Mouse (Mus musculus): Measurements from ENCODE around the gene Nfkb2.

The Nfkb2 gene

DNA sequence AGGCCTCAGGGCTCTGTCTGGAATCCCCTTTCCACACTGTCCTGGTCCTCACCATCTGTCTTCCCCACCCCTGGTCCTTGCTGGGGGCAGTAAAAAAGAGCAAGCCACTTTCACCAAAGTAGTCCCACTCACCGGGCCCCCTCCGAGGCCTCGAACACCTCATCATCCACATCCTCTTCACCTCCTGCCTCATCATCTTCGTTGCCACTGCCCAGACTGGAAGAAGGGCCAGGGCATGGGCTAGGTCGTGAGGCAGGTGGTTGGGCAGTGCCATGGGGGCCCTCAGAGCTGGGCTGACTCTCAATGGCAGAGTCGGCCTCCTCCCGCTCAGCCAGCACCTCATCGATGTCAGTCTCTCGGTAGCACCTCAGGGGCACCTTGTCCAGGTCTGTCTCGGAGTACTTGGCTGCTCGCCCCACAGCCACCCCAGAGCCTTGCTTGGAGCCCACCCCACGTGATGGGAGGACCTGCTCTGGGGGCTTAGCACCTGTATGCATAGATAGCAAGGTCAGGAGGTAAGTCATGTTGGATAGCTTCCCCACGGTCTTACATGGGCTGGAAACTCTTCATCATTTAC lies 19.0 kb downstream of the Nfkb2 start:
- DNase-seq (ENCODE audit: low spot score in 2 of 2) = no peak

DNA sequence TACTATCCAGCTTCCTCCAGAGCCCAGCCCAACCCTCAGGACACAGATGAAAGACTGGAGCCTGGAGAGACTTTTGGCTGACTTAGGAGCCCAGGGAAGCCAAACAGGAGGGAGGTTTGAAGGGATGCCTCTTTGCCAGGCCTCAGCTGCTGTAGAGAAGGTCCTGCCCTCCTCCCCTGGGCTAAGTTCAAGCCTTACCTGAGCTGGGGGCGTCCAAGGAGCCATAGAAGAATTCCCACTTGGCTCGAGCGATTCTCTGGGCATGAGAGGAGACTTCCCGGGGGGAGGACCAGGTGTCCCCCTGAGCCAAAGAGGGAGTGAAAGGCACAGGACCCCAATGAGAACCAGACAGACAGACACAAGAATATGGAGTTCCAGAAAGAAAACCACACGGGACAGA lies 19.6 kb downstream of the Nfkb2 start:
- no peak for DNase-seq (ENCODE audit: low spot score in 2 of 2)

DNA sequence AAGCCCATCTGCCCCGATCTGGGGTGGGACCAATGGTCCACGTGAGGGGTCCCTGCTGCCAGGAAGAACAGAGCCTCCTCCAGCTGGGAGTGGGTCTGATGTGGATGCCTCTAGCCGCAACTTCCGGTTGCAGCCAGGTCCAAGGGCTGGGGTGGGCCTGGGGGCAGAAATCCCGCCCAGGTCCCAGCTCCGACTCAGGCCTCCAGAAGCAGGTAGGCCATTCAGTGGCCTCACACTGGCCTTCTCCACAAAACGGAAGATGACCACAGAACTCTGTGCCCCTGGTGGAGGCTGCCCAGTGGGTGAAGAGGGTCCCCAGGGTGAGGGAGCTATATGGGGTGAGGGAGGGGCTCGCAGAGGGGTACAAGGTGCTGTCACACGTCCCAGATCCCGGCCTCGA lies 20.2 kb downstream of the Nfkb2 start:
- no peak for DNase-seq (ENCODE audit: low spot score in 2 of 2)

DNA sequence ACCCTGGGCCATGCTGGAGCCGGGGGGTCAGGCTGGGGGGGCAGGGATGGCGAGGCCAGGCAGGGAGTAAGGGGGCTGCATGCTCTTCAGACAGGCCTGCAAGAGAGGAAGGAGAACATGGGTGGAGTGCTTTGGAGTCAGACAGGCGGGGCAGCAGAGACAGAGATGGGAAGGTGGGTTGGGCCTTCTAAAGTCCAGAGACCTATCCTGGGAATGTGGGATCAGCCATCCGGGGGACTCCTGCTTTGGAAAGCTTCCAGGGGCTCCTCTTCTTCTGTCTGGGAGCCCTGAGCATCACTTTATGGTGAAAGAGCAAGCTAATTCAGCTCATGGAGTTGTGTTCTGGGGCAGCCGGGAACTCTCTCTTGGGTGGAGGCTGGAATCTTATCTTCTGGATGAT lies 20.8 kb downstream of the Nfkb2 start:
- no peak for DNase-seq (ENCODE audit: low spot score in 2 of 2)

DNA sequence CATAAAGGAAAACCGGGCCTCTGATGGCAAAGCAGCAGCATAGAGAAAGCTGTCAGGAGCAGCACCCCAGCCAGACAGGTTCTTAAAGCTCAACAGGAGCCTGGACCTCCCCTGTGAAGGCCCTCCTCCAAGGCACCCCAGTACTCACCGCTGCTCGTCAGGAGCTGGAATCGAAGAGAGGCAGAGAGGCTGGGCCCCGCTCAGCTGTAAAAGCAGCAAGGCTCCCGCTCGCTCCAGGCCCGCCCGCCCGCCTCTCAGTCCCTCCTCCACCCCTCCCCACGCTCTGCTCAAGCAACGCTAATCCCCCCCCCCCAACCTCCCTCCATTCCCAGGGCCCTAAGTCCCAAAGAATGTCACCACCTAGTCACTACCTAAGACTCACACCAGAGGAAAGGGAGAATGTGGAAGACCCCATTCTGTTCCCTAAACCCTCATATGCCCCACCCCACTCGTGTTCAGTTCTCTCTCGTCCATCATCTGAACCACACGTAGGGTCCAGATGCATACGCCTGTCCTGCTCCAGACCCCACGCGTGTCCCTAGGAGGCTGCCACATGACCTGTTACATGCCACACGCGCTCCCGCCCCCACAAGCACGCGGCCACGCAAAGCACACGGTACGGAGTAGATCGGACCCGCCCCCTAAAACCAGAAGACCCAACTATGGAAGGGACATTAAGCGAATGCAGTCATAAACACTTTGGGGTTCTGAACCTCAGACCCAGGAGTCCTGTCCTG lies 22.1 kb downstream of the Nfkb2 start:
- no peak for DNase-seq (ENCODE audit: low spot score in 2 of 2)

DNA sequence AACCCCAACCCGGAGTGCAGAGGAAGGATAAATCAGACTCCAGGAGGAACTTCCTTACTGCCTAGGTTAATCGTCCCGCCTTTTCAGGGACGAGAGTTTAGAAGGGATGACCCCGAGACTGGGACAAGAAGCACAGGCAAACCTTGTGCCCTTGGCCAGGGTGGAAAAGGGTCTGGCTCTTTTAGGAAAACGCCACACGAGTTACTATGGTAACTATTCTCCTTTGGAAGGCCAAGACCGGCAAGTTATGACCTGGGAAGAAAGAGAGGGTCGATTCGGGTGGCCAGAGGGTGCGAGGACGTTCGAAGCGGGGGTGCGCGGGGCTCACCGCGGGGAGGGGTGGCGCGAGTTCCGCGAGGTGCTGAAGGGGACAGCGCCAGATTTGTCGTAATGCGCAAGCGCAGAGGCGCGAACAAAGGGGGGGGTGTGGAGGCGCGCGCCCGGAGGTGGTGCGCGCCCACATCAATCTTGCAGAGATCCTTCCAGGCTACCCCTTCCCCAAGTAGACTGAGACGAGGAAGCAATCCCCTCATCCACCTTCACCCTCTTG lies 22.7 kb downstream of the Nfkb2 start, which contains the start of gene Psd:
TSS of gene Psd (minus strand) at position 401 of the 550 bp plus-strand sequence.
- DNase-seq (ENCODE audit: low spot score in 2 of 2) = no peak

DNA sequence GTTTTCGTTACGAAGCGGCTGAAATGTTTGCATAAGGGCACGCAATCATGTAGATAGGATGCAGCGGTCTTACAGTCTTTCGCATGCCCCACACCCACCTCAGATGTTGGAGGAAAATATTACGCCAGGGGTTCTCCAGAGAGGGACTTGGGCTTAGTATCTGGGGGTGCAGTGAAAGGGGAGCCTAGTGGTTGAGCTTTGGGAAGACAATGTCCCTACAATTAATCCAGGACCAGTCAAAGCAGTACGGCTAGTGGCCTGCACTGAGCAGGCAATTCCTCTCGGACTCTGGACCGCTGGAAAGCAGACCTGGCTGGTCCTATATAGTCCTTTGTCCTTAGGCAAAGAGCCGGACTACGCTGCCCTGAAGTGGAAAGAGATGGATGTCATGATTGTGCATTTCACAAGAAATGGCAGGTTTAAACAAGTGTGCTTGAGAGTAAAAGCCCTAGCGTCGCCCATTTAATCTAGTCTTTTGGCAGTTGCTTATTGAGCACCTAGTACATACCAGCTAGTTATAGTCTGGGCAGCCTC lies 23.5 kb downstream of the Nfkb2 start:
- DNase-seq (ENCODE audit: low spot score in 2 of 2) = no peak

DNA sequence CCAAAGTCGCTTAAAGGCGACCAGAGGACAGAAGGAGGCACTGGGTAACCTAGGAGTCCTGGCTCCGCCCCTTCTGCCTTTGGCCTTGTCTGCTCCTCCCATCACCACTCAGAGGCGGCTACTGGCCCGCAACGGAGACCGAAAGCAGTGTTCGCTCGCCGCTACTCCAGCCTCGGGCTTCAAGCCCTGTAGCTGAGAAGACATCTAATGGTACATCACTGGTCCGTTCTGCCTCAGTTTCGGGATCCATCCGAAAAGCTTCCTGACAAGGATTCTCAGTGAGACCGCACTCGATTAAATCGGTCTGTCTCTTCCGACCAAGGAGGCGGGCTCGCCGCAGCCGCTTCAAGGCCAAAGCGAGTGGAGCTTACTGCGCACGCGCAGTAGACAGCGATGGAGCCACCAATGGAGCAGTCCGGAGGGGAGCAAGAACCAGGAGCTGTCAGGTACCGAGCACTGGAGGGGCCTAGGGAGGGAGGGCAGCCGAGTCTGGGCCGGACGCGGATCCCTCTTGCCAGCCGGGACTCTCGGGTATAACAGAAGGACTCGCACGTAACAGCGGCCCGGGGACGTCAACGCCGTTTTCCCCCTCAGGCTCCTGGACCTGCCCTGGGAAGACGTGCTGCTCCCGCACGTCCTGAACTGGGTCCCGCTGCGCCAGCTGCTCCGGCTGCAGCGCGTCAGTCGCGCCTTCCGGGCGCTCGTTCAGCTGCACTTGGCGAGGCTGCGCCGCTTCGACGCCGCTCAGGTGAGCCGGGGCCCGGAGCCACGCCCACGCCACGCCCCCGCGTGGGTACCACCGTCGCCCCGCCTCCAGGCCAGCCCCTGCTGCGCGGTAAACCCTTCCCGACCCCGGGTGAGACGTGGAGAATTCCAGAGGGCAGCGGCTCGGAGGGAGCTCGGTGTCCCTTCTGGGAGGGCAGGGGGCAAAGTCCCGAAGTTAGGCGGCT lies 24.2 kb downstream of the Nfkb2 start, which contains the start of gene Fbxl15:
TSS of gene Fbxl15 (plus strand) at position 104 of the 950 bp plus-strand sequence.
- peak; percentile 88 to 90 for DNase-seq (ENCODE audit: low spot score in 2 of 2)

DNA sequence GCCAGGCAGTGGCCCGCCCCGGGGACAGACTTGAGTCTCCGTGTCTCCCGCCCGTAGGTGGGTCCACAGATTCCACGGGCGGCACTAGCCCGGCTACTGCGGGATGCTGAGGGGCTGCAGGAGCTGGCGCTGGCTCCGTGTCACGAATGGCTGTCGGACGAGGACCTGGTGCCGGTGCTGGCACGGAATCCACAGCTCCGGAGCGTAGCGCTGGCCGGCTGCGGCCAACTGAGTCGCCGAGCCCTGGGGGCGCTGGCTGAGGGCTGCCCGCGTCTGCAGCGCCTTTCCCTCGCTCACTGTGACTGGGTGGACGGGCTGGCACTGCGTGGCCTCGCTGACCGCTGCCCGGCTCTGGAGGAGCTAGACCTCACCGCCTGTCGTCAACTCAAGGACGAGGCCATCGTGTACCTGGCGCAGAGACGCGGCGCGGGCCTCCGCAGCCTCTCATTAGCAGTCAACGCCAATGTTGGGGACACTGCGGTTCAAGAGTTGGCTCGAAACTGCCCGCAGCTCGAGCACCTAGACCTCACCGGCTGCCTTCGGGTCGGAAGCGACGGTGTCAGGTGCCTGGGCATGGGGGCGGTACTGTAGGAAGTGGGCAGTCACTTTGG lies 25.0 kb downstream of the Nfkb2 start:
- no peak for DNase-seq (ENCODE audit: low spot score in 2 of 2)

DNA sequence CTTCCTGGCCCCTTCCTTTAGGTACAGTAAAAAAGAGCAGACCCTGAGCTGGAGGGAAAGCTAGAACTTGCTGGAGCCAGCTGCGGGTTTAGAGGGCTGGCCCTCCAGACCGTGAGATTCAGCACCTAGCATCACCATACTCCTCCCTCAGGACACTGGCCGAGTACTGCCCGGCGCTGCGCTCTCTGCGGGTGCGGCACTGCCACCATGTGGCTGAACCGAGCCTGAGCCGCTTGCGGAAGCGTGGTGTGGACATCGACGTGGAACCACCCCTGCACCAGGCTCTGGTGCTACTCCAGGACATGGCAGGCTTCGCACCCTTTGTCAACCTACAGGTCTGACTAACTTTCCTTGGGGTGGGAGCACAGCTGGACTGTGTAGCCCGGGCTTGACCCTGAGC lies 25.8 kb downstream of the Nfkb2 start:
- DNase-seq (ENCODE audit: low spot score in 2 of 2) = peak; percentile 75

DNA sequence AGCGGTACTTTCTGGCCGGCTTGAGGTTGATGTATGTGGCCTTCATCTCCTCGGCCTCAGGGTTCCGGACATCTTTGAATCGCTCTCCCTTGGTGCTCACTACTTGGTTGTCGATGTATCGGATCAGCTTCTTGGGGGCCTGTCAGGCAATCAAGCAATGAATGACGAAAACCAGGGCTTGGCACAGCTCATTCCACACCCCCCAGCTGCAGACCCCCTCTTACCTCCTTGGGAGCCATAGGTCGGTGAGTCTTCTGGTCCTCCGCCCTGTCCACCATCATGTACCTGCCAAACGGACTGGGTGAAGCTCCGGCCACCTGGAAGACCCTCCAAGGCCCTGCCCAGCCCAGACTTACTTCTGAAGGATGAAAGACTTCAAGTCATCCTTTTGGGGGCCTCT lies 26.6 kb downstream of the Nfkb2 start:
- no peak for DNase-seq (ENCODE audit: low spot score in 2 of 2)

DNA sequence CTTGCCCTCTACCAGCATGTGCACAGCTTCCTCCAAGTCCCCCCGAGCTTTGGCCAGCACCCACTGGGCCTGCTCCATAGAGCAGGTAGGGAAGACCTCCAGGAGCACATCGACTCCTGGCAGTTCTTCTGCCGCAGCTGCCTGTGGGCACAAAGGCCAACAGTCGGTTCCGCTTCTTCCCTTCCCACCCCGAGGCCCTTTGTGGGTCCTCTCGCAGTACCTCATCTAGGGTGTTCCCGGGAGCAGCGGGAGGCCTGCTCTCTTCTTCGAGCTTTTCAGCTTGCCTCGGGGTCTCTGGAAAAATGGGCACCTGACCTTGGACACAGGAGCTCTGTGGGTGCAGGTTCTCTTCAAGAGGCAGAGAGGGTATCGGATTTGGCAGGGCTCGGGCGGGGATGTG lies 27.2 kb downstream of the Nfkb2 start:
- DNase-seq (ENCODE audit: low spot score in 2 of 2) = no peak

DNA sequence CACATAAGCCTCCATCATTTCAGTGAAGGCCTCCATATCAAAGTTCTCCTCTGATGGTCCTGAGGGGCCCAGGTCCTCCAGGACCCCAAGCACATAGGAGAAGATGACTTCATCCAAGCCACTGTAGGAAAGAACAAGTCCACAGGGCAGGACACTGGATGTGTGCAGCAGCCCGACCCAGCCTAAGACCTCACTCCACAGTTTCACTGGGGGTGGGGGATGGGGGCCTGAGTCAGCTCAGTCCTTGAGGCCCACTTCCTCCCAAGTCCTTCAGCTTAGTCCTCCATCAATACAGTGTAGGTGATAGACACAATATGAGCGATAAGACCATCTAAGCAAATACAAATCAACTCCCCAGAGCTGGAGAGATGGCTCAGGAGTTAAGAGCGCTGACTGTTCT lies 27.8 kb downstream of the Nfkb2 start:
- DNase-seq (ENCODE audit: low spot score in 2 of 2) = no peak

DNA sequence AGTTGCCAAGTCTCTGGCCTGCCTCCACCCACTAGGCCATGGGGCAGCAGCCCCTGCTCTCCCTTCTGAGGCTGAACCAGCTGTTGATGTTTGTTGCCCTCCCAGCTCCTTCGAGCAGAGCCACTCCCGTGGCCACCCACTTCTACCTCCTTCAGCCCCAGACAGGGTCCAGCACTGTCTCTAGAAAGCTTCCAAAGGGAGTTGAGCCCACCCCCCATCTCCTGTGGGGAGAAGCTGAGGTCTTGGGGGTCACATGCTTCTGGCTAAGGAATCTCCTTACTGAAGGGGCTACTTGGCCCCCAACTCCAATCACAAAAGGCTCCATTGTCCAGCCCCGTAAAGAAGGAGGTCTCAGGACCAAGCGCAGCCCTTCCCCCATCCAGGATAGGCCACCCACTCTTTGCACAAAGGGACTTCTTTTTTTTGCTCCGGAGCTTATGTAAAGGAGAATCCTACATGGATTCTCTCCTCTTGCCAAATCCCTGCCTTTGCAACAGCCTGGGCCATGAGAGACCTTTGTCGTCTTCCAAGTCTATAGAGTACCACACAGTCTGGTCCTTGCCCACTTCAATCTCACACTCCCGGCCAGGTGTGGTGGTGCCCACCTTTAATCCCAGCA lies 28.7 kb downstream of the Nfkb2 start:
- no peak for DNase-seq (ENCODE audit: low spot score in 2 of 2)

DNA sequence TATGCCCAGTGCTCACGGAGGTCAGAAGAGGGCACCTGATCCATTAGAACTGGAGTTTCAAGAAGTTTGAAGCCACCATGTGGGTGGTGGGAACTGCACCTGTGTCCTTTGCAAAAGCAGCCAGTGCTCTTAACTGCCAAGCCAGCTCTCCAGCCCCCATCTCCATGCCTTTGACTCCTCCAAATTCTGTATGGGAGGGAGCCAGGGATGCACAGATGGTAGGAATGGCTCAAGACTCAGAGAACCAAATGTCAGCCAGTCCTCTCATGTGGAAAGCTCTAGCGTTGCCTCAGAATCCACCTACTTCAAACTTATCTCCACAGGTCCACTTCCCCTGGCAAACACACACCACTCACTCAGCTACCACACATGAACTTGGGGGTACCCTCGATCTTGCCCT lies 29.8 kb downstream of the Nfkb2 start:
- no peak for DNase-seq (ENCODE audit: low spot score in 2 of 2)

DNA sequence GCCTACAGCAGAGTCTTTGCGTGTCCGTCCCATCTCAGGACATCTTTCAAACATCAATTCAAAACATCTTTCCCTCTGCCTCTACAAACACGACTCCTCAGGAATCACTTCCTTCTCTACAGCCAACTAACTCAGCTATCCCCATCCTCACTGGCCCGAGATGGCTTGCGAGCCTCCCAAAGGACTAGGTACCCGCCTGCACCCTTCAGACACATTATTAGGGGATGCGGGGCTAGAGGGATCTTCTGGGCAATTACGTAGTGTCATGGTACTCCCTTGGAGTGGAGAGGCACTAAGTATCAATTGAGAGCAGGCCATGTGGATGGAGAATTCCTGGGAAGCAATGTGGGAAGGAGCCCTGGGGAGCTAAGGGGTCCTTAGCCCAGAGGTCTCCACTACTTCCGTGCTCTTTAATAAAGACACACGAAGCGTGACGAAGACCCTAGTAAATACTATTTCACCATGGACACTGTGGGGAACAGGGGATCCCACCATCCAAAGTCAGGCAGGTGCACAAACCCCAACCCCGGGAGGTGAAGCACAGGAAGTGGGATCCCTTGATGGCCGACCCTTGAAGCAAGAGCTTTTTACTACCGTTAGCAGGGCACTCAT lies 33.7 kb downstream of the Nfkb2 start:
- no peak for DNase-seq (ENCODE audit: low spot score in 2 of 2)

DNA sequence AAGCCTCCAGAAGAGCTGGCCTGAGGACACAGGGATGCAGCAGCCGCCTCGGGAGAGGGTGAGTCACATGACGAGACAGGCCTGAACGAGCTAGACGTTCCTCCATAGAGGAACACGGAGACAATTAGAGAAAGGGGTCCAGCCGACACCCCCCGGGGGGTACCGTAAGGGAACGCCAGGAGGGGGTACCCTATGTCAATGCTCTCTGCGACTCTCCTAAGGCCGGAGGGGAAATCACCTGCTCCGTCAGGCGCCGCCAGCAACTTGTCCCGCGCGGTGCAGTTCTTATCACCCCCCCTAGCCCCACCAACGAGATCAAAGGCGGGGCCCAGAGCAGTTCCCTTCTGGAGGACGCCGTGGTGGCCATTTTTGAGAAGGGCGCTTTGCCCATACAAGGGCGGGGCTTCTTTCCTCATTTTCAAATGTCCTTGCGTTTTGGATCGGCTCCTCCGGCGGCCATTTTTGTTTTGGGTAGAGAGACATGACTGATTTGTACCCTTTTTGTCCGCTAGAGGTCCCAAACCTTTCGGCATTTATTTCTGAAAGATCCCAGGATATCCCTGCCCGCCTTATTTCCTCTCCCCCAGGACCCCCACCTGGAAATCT lies 34.3 kb downstream of the Nfkb2 start, which contains the start of gene Cuedc2:
TSS of gene Cuedc2 (minus strand) at position 372 of the 606 bp plus-strand sequence.
- DNase-seq (ENCODE audit: low spot score in 2 of 2) = peak; percentile 92 to 98

DNA sequence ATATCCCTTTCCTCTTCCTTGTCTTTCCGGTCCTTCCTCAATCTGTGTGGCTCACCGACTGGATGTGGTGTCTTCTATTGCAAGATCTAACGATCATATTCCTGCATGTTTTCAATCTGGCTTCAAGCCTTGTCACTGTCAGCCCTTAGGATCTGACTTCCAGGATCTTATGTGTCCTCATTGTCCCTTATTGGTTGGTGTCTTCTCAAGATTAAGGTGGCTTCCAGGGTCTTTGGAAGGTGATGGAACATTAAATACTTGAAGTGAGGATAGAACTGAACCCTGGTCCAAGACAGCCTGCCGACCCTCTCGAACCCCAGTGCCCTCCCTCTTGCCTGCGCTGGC lies 34.8 kb downstream of the Nfkb2 start:
- DNase-seq (ENCODE audit: low spot score in 2 of 2) = no peak

DNA sequence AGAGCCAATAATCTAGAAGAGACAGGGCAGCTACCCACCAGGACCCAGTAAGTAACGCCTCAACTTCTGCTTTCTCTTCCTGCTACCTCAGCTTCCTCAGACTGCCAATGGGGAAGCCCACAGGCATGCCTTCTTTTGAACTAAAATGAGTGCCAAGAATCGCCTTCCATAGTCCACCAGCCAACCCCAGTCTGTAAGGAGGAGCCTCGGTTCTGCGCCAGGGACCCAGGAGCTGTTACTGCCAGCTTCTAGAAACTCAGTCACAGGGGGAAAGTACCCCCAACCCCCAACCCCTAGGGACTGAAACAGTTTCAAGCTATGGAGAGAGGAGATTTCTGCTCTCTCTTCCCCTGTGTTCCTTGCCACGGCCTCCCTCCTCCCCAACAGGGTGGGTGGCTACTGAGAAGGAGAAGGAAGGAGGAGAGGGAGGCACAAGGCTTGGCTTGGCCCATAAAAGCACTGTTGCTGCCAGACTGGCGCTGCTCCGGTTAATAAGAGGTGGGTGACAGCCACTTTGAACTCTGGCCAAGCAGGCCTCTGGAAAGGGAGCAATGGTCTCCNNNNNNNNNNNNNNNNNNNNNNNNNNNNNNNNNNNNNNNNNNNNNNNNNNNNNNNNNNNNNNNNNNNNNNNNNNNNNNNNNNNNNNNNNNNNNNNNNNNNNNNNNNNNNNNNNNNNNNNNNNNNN lies 35.3 kb downstream of the Nfkb2 start:
- DNase-seq (ENCODE audit: low spot score in 2 of 2) = no peak

Measured in urinary bladder, adult 18-20 months (tissue).